In genomic region chr16:43394760-43395159, GRCm38 (mm10) we compare ENCODE assay signal across 12 mouse cellular contexts.
DNase-seq lines count a peak whose midpoint lies in the region; ATAC-seq lines count a peak whose summit lies in the region.
"Had no signal": no experiment of that assay in that cellular context is flagged by ENCODE, and none has a peak within 500 bp of the region (broad histone marks: within the 10 kb centered on the region; RNA-seq: fewer than 3 reads in every experiment).

No protein-coding gene starts in this region.

- H3K27me3 ChIP-seq in lung, embryonic 16.5 days (ENCODE audit: control insufficient read depth, insufficient read depth, low read depth, low read length): no peaks in the 10 kb centered on the region
- H3K27me3 ChIP-seq: liver, embryonic 13.5 days; midbrain, embryonic 15.5 days had no signal

- 72% methylated on average over 2 of the region's 2 CpGs for WGBS in lung, embryonic 16.5 days

- H3K36me3 ChIP-seq in lung, embryonic 16.5 days (ENCODE audit: control insufficient read depth, insufficient read depth, low read length): no peaks in the 10 kb centered on the region
- H3K36me3 ChIP-seq: embryonic facial prominence, embryonic 10.5 days; liver, embryonic 13.5 days; midbrain, embryonic 15.5 days had no signal

- DNase-seq in cerebellum, postnatal 36 days: no peak
- DNase-seq in lung, postnatal 4 days: no peak
- DNase-seq in heart, postnatal 36 days: peak; percentile 38 to 44
- DNase-seq in lung, postnatal 36 days: peak; percentile 34
- DNase-seq in adrenal gland, adult 18-20 months (ENCODE audit: low spot score in 2 of 2): no peak
- no peak for DNase-seq in spleen, postnatal 10 days (ENCODE audit: low spot score in 2 of 2)
- DNase-seq: liver, embryonic 13.5 days had no signal

- H3K4me3 ChIP-seq in lung, embryonic 16.5 days (ENCODE audit: low read length): no peak overlapping the region
- H3K4me3 ChIP-seq: embryonic facial prominence, embryonic 10.5 days; liver, embryonic 13.5 days; midbrain, embryonic 15.5 days had no signal

- no peak overlapping the region for H3K9ac ChIP-seq in lung, embryonic 16.5 days (ENCODE audit: low read length)
- H3K9ac ChIP-seq: liver, embryonic 13.5 days; midbrain, embryonic 15.5 days had no signal

- no peaks in the 10 kb centered on the region for H3K9me3 ChIP-seq in lung, embryonic 16.5 days (ENCODE audit: control insufficient read depth, low read length)
- H3K9me3 ChIP-seq: embryonic facial prominence, embryonic 10.5 days; liver, embryonic 13.5 days; midbrain, embryonic 15.5 days had no signal

- no peaks in the 10 kb centered on the region for H3K4me1 ChIP-seq in lung, embryonic 16.5 days (replicated peaks; ENCODE audit: control insufficient read depth, insufficient read depth, low read length)
- H3K4me1 ChIP-seq: liver, embryonic 13.5 days; midbrain, embryonic 15.5 days had no signal

- intact Hi-C loops in heart, postnatal 36 days (cut with DNase I): loop anchor here (1.0 to 5.0 kb wide), 2 partner anchors 43 to 179 kb away; no protein-coding TSS in a partner anchor

- peak; percentile 15; the same call in 1 of the 2 replicates for ATAC-seq in cerebellum, adult (ENCODE audit: insufficient number of reproducible peaks, low FRiP score, low TSS enrichment)
- ATAC-seq in lung, embryonic 16.5 days (ENCODE audit: low read depth): 0 out of 2 replicates have a peak, but pooled peaks have one; percentile 20
- ATAC-seq: forebrain, embryonic 16.5 days; midbrain, embryonic 15.5 days had no signal

- no peak overlapping the region for H3K27ac ChIP-seq in lung, embryonic 16.5 days (ENCODE audit: low read length)
- H3K27ac ChIP-seq: embryonic facial prominence, embryonic 10.5 days; liver, embryonic 13.5 days; midbrain, embryonic 15.5 days had no signal

- H3K4me2 ChIP-seq in lung, embryonic 16.5 days (ENCODE audit: low read depth, low read length): no peak overlapping the region
- H3K4me2 ChIP-seq: liver, embryonic 13.5 days; midbrain, embryonic 15.5 days had no signal

Comparison
In these comparisons a context has a peak if more than half of its experiments do, and no peak if none do; other contexts are left out.
1. DNase-seq: peak in heart, postnatal 36 days (2 of 2) and lung, postnatal 36 days (single experiment); none in cerebellum, postnatal 36 days (0 of 2), lung, postnatal 4 days (0 of 2), adrenal gland, adult 18-20 months (0 of 2) and spleen, postnatal 10 days (0 of 2).